Mouse (Mus musculus) liver, adult (tissue): ENCODE data around the gene Fbxw8.

Experiments used
- GATA4 ChIP-seq: IDR thresholded peaks from 2 replicates; pipeline ENCODE4 v1.6.1; 2014; ENCODE audit warnings: mild to moderate bottlenecking, low read length; ENCODE audit not compliant: insufficient replicate concordance

The Fbxw8 gene

GRCm38 (mm10) chr5:118073213-118073773 lies 82.0 kb downstream of the Fbxw8 start:
- no peak for TF ChIP-seq GATA4

- no peak for TF ChIP-seq GATA4
These were observed 83.5 kb downstream of the Fbxw8 start for GRCm38 (mm10) chr5:118071766-118072165.

GRCm38 (mm10) chr5:118069315-118069714 lies 85.9 kb downstream of the Fbxw8 start:
- TF ChIP-seq GATA4, result no peak

- no peak for TF ChIP-seq GATA4
These were observed 87.2 kb downstream of the Fbxw8 start for GRCm38 (mm10) chr5:118067984-118068494.

- TF ChIP-seq GATA4, result no peak
These were observed 87.7 kb downstream of the Fbxw8 start for GRCm38 (mm10) chr5:118067572-118067971.

GRCm38 (mm10) chr5:118066828-118067227 lies 88.4 kb downstream of the Fbxw8 start:
- TF ChIP-seq GATA4, result no peak

GRCm38 (mm10) chr5:118065516-118066255 lies 89.6 kb downstream of the Fbxw8 start:
- TF ChIP-seq GATA4, result no peak

GRCm38 (mm10) chr5:118064284-118064901 lies 90.9 kb downstream of the Fbxw8 start:
- no peak for TF ChIP-seq GATA4

GRCm38 (mm10) chr5:118063181-118063621 lies 92.1 kb downstream of the Fbxw8 start:
- no peak for TF ChIP-seq GATA4

- TF ChIP-seq GATA4, result no peak
These were observed 93.9 kb downstream of the Fbxw8 start for GRCm38 (mm10) chr5:118061391-118061790.

- no peak for TF ChIP-seq GATA4
These were observed 95.6 kb downstream of the Fbxw8 start for GRCm38 (mm10) chr5:118059646-118060045.

- no peak for TF ChIP-seq GATA4
These were observed 96.4 kb downstream of the Fbxw8 start for GRCm38 (mm10) chr5:118058858-118059257.

GRCm38 (mm10) chr5:118057508-118058111 lies 97.7 kb downstream of the Fbxw8 start:
- no peak for TF ChIP-seq GATA4

GRCm38 (mm10) chr5:118053205-118053604 lies 102.1 kb downstream of the Fbxw8 start:
- TF ChIP-seq GATA4, result no peak

GRCm38 (mm10) chr5:118051981-118052662 lies 103.1 kb downstream of the Fbxw8 start:
- no peak for TF ChIP-seq GATA4
